Mouse (Mus musculus) frontal cortex, postnatal 10 days (tissue): ENCODE measurements at regions not wholly inside any gene's neighbourhood (a gene's known extent, or its start where the extent isn't known, plus 50 kb on each side); places are given as distances from the start of the nearest gene placed in this dataset.

Source experiments
- DNase-seq, 2 experiments: peaks; one replicate each; pipeline ENCODE4 v3.0.0; 2022; ENCODE audit warnings: low spot score in 2 of 2, mixed read lengths in 1 of 2

GRCm38 (mm10) chr4:114353058-114353457, 53.5 kb upstream of the Trabd2b start:
- no peak for DNase-seq
